Comparison of ENCODE assay signal across 8 mouse cellular contexts in genomic region chr9:56738261-56739171, GRCm38 (mm10). TPM values are rescaled to one million over a fixed set of nuclear protein-coding genes. Genes with fewer than 3 reads are reported as not detected.
DNase-seq lines count a peak whose midpoint lies in the region; ATAC-seq lines count a peak whose summit lies in the region.

No protein-coding gene starts in this region.

- peak; percentile 88 for DNase-seq in heart, embryonic 10.5 days (ENCODE audit: low spot score)
- DNase-seq in ES-CJ7 (ENCODE audit: low read depth, low spot score) = peak; percentile 53
- peak; percentile 13 for DNase-seq in c-Kit-positive CD71-positive TER-119-negative erythroid progenitor cells, embryonic 14.5 days (ENCODE audit: low read depth)
- peak; percentile 50 to 64 for DNase-seq in heart, postnatal 36 days
- DNase-seq in lung, adult 18-20 months = peak; percentile 11 to 23
- peak; percentile 73 for DNase-seq in retina, postnatal 1 day

- H3K4me3 ChIP-seq in heart, embryonic 10.5 days = no peak overlapping the region
- H3K4me3 ChIP-seq in heart, embryonic 11.5 days (ENCODE audit: low read depth, low read length) = no peak overlapping the region

- H3K4me2 ChIP-seq in heart, embryonic 11.5 days = no peak overlapping the region

- WGBS in heart, embryonic 10.5 days = 43% methylated on average over 9 of the region's 9 CpGs
- 41% methylated on average over 9 of the region's 9 CpGs for WGBS in heart, embryonic 11.5 days (ENCODE audit: insufficient replicate concordance)

- H3K4me1 ChIP-seq in heart, embryonic 10.5 days = no peaks in the 10 kb centered on the region
- H3K4me1 ChIP-seq in heart, embryonic 11.5 days (ENCODE audit: control insufficient read depth, insufficient read depth, low read length) = no peaks in the 10 kb centered on the region

- H3K9me3 ChIP-seq in heart, embryonic 10.5 days = no peaks in the 10 kb centered on the region
- no peaks in the 10 kb centered on the region for H3K9me3 ChIP-seq in heart, embryonic 11.5 days (replicated peaks; ENCODE audit: control insufficient read depth, low read length)

- no peaks in the 10 kb centered on the region for H3K36me3 ChIP-seq in heart, embryonic 10.5 days
- no peaks in the 10 kb centered on the region for H3K36me3 ChIP-seq in heart, embryonic 11.5 days (ENCODE audit: control insufficient read depth, insufficient read depth, low read length)

- no peak overlapping the region for H3K9ac ChIP-seq in heart, embryonic 11.5 days (ENCODE audit: low read depth, low read length)

- H3K27ac ChIP-seq in heart, embryonic 10.5 days = no peak overlapping the region
- H3K27ac ChIP-seq in heart, embryonic 11.5 days (ENCODE audit: low read depth, low read length) = no peak overlapping the region

- H3K27me3 ChIP-seq in heart, embryonic 10.5 days (ENCODE audit: insufficient read depth, poor library complexity, severe bottlenecking) = peaks cover 15% of the 10 kb centered on the region
- H3K27me3 ChIP-seq in heart, embryonic 11.5 days (ENCODE audit: control insufficient read depth, insufficient read depth, low read length) = no peaks in the 10 kb centered on the region

- intact Hi-C loops in heart, postnatal 36 days (cut with DNase I) = no loop called here

- ATAC-seq in heart, embryonic 11.5 days (replicated peaks; ENCODE audit: insufficient number of reproducible peaks, low FRiP score, low TSS enrichment) = no peak
- no peak for ATAC-seq in inflammation-experienced regulatory T-cells, adult 6 months

RNA-seq across cellular contexts. Expression of gene Lingo1, which starts 57.8 kb away (rescaled TPM):
- polyA plus RNA-seq in heart, embryonic 10.5 days (2016; fragmentation: Nextera tagmentation; extraction: Ambion mirVana) = 0.92 and 2.3 TPM in 2 replicates
- 2.2 and 2.4 TPM in 2 replicates for polyA plus RNA-seq in heart, embryonic 11.5 days (2014; fragmentation: Nextera tagmentation; extraction: Ambion mirVana)
- 1 to 10 TPM in 1 of 2 experiments, under 1 TPM in 1; 0.73 to 1.4 TPM for total RNA-seq in heart, postnatal 36 days (2021)
- not detected for polyA plus RNA-seq in inflammation-experienced regulatory T-cells, adult 6 months (2017; shearing (Covaris generic))

Comparison
In these comparisons a context has a peak if more than half of its experiments do, and no peak if none do; other contexts are left out.
1. DNase-seq: peak in every context shown above with its lines; median percentile 88 in heart, embryonic 10.5 days; 73 in retina, postnatal 1 day; 57 in heart, postnatal 36 days; 53 in ES-CJ7; 17 in lung, adult 18-20 months; 13 in c-Kit-positive CD71-positive TER-119-negative erythroid progenitor cells, embryonic 14.5 days.